Mouse (Mus musculus) layer of hippocampus, adult 2 months (tissue): ENCODE results near the gene Cited4. TPM values are rescaled to one million over a fixed set of nuclear protein-coding genes. Genes with fewer than 3 reads are reported as not detected.
A peak's percentile ranks its signal among the peaks of the same experiment; 100 is the strongest.

Experiments
- DNase-seq, 2 experiments: peaks; one replicate each; pipeline ENCODE4 v3.0.0; 2022; ENCODE audit warnings: low spot score in 2 of 2
- H3K27ac ChIP-seq: fragments of 200-600 bp; 2 replicates; pipeline ENCODE4 v1.8.1; 2022
- H3K4me3 ChIP-seq: fragments of 200-600 bp; 2 replicates; pipeline ENCODE4 v1.8.1; 2022; ENCODE audit warnings: mild to moderate bottlenecking
- CTCF ChIP-seq: fragments of 200-600 bp; conservative IDR thresholded peaks from 2 replicates; pipeline ENCODE4 v1.8.1; 2022; ENCODE audit warnings: antibody characterized with exemption, mild to moderate bottlenecking, moderate library complexity
- total RNA-seq, 2 experiments: library from RNA; stranded (reverse); gene quantifications; 2 replicates each; pipeline ENCODE4 v1.2.3; 2021

Cited4 gene
- total RNA-seq, 2 experiments from 2014 or later = 2.0 TPM

- DNase-seq = no peak
- Histone ChIP-seq H3K27ac (no peak overlapping the region), H3K4me3 (no peak overlapping the region)
- no peak for TF ChIP-seq CTCF
Measured at GRCm38 (mm10) chr4:120689317-120689716, 22.9 kb downstream of the Cited4 start.

GRCm38 (mm10) chr4:120692717-120693116 lies 26.3 kb downstream of the Cited4 start:
- peak; percentile 35 to 63 for DNase-seq

GRCm38 (mm10) chr4:120697353-120697752 lies 31.0 kb downstream of the Cited4 start:
- no peak overlapping the region for H3K27ac ChIP-seq
- no peak overlapping the region for H3K4me3 ChIP-seq
- no peak for TF ChIP-seq CTCF
- DNase-seq = no peak

More at GRCm38 (mm10) chr4:120692717-120693116, 26.3 kb downstream of the Cited4 start:
- H3K27ac ChIP-seq = no peak overlapping the region
- TF ChIP-seq CTCF = peak; percentile 84
- H3K4me3 ChIP-seq = no peak overlapping the region

- H3K4me3 ChIP-seq = no peak overlapping the region
- TF ChIP-seq CTCF = no peak
- no peak overlapping the region for H3K27ac ChIP-seq
- DNase-seq = no peak
Measured at GRCm38 (mm10) chr4:120697799-120698484, 31.6 kb downstream of the Cited4 start.

GRCm38 (mm10) chr4:120701180-120701579 lies 34.8 kb downstream of the Cited4 start:
- no peak for DNase-seq
- no peak for TF ChIP-seq CTCF
- Histone ChIP-seq H3K4me3 (no peak overlapping the region), H3K27ac (no peak overlapping the region)

- Histone ChIP-seq H3K27ac (no peak overlapping the region), H3K4me3 (no peak overlapping the region)
- TF ChIP-seq CTCF = no peak
- peak in 1 of 2 experiments; percentile 36 for DNase-seq
Measured at GRCm38 (mm10) chr4:120702056-120702455, 35.7 kb downstream of the Cited4 start.

GRCm38 (mm10) chr4:120702511-120702910 lies 36.1 kb downstream of the Cited4 start:
- H3K4me3 ChIP-seq = no peak overlapping the region
- no peak for DNase-seq
- no peak overlapping the region for H3K27ac ChIP-seq
- TF ChIP-seq CTCF = no peak

- no peak overlapping the region for H3K4me3 ChIP-seq
- no peak overlapping the region for H3K27ac ChIP-seq
- TF ChIP-seq CTCF = no peak
- no peak for DNase-seq
Measured at GRCm38 (mm10) chr4:120712236-120712635, 45.9 kb downstream of the Cited4 start.

- H3K27ac ChIP-seq = no peak overlapping the region
- DNase-seq = no peak
- no peak for TF ChIP-seq CTCF
- H3K4me3 ChIP-seq = no peak overlapping the region
Measured at GRCm38 (mm10) chr4:120713021-120713420, 46.6 kb downstream of the Cited4 start.

GRCm38 (mm10) chr4:120713856-120714497 lies 47.6 kb downstream of the Cited4 start:
- no peak overlapping the region for H3K4me3 ChIP-seq
- TF ChIP-seq CTCF = no peak
- peak in 1 of 2 experiments; percentile 41 for DNase-seq
- no peak overlapping the region for H3K27ac ChIP-seq

- Histone ChIP-seq H3K4me3 (peak overlapping the region; percentile 46), H3K27ac (no peak overlapping the region)
- no peak for TF ChIP-seq CTCF
- DNase-seq = peak; percentile 36 to 43
Measured at GRCm38 (mm10) chr4:120716141-120716571, 49.8 kb downstream of the Cited4 start.

- no peak for DNase-seq
- TF ChIP-seq CTCF = no peak
- H3K27ac ChIP-seq = 0 out of 2 replicates have a peak overlapping the region, but pooled peaks have one; percentile 62
Measured at GRCm38 (mm10) chr4:120716765-120717164, 50.4 kb downstream of the Cited4 start.

More at GRCm38 (mm10) chr4:120716765-120717164, 50.4 kb downstream of the Cited4 start:
- peak overlapping the region; percentile 46 for H3K4me3 ChIP-seq

Other genes starting within 250 kb of the Cited4 start
- gene Slfnl1, start 134.3 kb upstream of the Cited4 start, total RNA-seq = under 1 TPM; 0.27 to 0.33 TPM
- gene Ctps, start 96.3 kb upstream of the Cited4 start, total RNA-seq = 10 to 100 TPM; 33.5 to 38.4 TPM
- gene Gm8439, start 77.8 kb upstream of the Cited4 start, total RNA-seq = not detected
- gene Kcnq4, start 82.0 kb downstream of the Cited4 start, total RNA-seq = 1 to 10 TPM; 4.2 to 4.3 TPM
- 10 to 100 TPM; 46.4 to 47.1 TPM for gene Nfyc, start 165.0 kb downstream of the Cited4 start, total RNA-seq
- 10 to 100 TPM; 25.9 to 30.0 TPM for gene Rims3, start 188.2 kb downstream of the Cited4 start, total RNA-seq